Mouse (Mus musculus) heart, embryonic 12.5 days (tissue): ENCODE data around the gene Arfgap3. TPM values are rescaled to one million over a fixed set of nuclear protein-coding genes. Genes with fewer than 3 reads are reported as not detected.
"Not testable (repeated sequence)": the region's sequence is repeated elsewhere in the genome, so short reads cannot be mapped to it uniquely, and the experiment has no call there.

ENCODE experiments used
- ATAC-seq: fragments of 200-750 bp; cut with Nextera tagmentation; 2 replicates; pipeline ENCODE4 v1.8.0; 2017; ENCODE audit warnings: moderate TSS enrichment, moderate library complexity; ENCODE audit not compliant: insufficient number of reproducible peaks, low FRiP score
- H3K27ac ChIP-seq: fragments of 300-500 bp; sonication (generic); 2 replicates; pipeline ENCODE4 v1.5.1; 2016; ENCODE audit warnings: mild to moderate bottlenecking, moderate library complexity; ENCODE audit not compliant: poor library complexity, severe bottlenecking
- H3K27me3 ChIP-seq: fragments of 300-500 bp; sonication (generic); replicated peaks from 2 replicates; pipeline ENCODE4 v1.6.1; 2016; ENCODE audit warnings: mild to moderate bottlenecking, moderate library complexity
- H3K36me3 ChIP-seq: fragments of 300-500 bp; sonication (generic); 2 replicates; pipeline ENCODE4 v1.6.1; 2016; ENCODE audit warnings: mild to moderate bottlenecking, moderate library complexity
- H3K4me1 ChIP-seq: fragments of 300-500 bp; sonication (generic); replicated peaks from 2 replicates; pipeline ENCODE4 v1.6.1; 2016; ENCODE audit warnings: mild to moderate bottlenecking
- H3K4me2 ChIP-seq: fragments of 300-500 bp; sonication (generic); 2 replicates; pipeline ENCODE4 v1.6.1; 2016; ENCODE audit warnings: mild to moderate bottlenecking, moderate library complexity
- H3K4me3 ChIP-seq: fragments of 300-500 bp; sonication (generic); 2 replicates; pipeline ENCODE4 v1.5.1; 2016; ENCODE audit warnings: mild to moderate bottlenecking
- H3K9ac ChIP-seq: fragments of 300-500 bp; sonication (generic); 2 replicates; pipeline ENCODE4 v1.6.1; 2016; ENCODE audit warnings: mild to moderate bottlenecking, moderate library complexity
- H3K9me3 ChIP-seq: fragments of 300-500 bp; sonication (generic); replicated peaks from 2 replicates; pipeline ENCODE4 v1.6.1; 2016; ENCODE audit warnings: mild to moderate bottlenecking, moderate library complexity
- WGBS: fragments of 180-500 bp; shearing (Covaris S2); methylation state at CpG from one replicate; pipeline ENCODE4 v1.1.7; 2016; 5-methylcytosine and 5-hydroxymethylcytosine counted together
- polyA plus RNA-seq: library from polyadenylated mRNA; unstranded; fragments of >200 nt; fragmentation: Nextera tagmentation; extraction: Ambion mirVana; gene quantifications from 2 replicates; pipeline ENCODE4 v1.2.1, GENCODE M21; 2016

The Arfgap3 gene
- polyA plus RNA-seq, 1 experiment from 2014 or later: 31.6 TPM

- no peak for ATAC-seq
- WGBS: 70% methylated on average over 3 of the region's 3 CpGs
- Histone ChIP-seq H3K36me3 (peaks cover 15% of the 10 kb centered on the region), H3K9ac (no peak overlapping the region), H3K27ac (no peak overlapping the region), H3K9me3 (peaks cover 4% of the 10 kb centered on the region; the same call in 1 of the 2 replicates), H3K4me2 (no peak overlapping the region), H3K4me3 (no peak overlapping the region), H3K4me1 (peaks cover 12% of the 10 kb centered on the region; the same call in 1 of the 2 replicates), H3K27me3 (no peaks in the 10 kb centered on the region)
Observed at GRCm38 (mm10) chr15:83294954-83295353, 55.1 kb downstream of the Arfgap3 start.

DNA sequence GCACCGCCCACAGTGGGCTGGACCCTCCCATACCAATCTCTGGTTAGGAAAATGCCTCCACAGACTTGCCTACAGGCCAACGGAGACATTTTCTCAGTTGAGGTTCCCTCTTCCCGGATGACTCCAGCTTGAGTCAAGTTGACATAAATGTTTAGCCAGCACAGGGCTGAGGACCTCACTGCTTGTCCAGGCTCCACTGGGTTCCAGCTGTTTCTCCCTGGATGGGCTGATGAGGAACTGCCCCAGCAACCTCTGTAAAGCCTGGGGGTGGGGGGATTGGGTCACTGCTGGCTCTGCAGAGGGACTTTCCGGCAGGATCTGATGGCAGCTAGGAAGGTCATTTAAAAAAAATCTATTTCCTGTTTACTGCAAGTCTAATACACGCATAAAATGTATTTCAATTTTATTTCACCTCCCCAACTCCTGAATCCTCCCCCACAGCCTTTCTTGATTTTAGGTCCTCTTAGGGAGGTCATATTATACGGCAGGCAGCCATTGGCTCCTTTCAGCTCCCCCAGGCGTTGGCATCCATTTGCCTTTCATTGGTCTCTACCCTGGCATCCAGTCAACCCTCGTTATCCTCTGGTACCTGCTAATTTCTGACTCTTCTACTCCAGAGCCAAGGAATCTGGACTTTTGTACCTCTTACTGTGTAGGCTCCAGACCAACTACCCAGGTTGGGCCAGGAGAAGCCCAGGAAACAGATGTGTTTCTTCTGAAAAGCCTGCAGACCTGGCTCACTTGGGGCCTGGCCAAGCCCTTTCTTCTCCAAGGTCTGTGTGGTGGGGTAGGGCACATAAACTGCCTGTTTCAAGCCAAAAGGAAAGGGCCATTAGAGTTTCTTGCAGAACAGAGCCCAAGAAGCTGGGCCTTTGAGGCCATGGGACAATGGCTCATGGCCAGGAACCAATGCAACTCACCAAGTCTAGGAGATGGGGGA lies 56.1 kb downstream of the Arfgap3 start:
- H3K27me3 ChIP-seq: no peaks in the 10 kb centered on the region
- peaks cover 10% of the 10 kb centered on the region for H3K36me3 ChIP-seq
- H3K4me2 ChIP-seq: no peak overlapping the region
- peaks cover 5% of the 10 kb centered on the region; the same call in 1 of the 2 replicates for H3K4me1 ChIP-seq
- peaks cover 4% of the 10 kb centered on the region; the same call in 1 of the 2 replicates for H3K9me3 ChIP-seq
- ATAC-seq: no peak
- 84% methylated on average over 8 of the region's 8 CpGs for WGBS
- no peak overlapping the region for H3K9ac ChIP-seq
- H3K27ac ChIP-seq: no peak overlapping the region
- H3K4me3 ChIP-seq: no peak overlapping the region

DNA sequence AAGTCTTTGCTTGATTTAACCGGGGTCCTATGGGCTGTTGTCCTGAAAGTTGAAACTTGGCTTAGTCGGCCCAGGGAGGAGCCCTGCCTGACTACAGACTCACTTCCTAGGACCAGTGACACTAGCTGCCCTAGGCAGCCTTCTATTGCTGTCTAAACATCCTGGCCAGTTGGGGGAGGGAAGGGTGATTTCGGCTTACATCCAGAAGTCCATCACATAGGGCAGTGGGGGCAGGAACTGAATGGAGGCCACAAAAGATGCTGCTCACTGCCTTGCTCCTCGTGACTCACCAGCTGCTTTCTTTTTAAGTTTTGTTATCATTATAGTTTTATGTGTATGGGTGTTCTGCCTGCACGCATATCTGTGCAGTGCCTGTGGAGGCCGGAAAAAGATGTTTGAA lies 56.9 kb downstream of the Arfgap3 start:
- no peak for ATAC-seq
- Histone ChIP-seq H3K9ac (no peak overlapping the region), H3K4me3 (no peak overlapping the region), H3K9me3 (peaks cover 4% of the 10 kb centered on the region; the same call in 1 of the 2 replicates), H3K27me3 (no peaks in the 10 kb centered on the region), H3K36me3 (peaks cover 5% of the 10 kb centered on the region; the same call in 1 of the 2 replicates), H3K4me1 (peaks cover 5% of the 10 kb centered on the region; the same call in 1 of the 2 replicates), H3K27ac (no peak overlapping the region), H3K4me2 (no peak overlapping the region)
- 72% methylated on average over 6 of the region's 6 CpGs for WGBS

DNA sequence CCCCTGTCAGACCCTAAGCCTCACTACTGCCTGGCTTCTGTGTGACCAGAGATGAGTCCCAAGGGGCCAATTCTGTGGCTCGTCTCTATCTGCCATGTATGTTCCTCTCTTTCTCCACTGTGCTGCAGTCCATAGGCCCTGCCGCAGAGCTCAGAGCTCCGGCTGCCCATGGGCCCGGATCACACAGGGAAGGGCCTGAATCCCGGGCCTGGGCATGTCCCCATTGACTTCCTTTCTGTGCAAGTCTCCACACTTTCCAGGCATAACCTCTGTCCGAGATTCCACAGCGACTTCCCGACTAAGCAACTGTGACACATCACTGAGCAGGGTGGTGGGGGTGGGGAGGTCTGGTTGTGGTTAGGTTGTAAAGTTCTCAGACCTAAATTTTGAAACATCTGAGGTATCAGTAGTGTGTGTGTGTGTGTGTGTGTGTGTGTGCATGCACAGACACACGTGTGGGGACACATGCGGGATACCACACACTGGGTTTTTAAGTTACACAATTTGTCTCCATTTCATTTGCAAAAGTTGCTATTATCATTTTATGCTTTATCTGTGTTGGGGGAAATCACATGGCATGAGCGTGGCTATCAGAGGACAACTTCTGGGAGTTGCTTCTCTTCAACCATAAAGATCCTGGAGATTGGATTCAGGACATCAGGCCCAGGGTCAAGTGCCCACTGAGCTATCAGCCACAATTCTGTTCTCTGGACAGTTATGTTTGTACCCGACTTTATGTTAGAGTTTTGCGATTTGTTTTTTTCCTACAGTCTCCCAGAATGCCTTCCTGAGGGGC lies 57.6 kb downstream of the Arfgap3 start:
- no peak overlapping the region for H3K4me2 ChIP-seq
- H3K36me3 ChIP-seq: no peaks in the 10 kb centered on the region
- peaks cover 5% of the 10 kb centered on the region; the same call in 1 of the 2 replicates for H3K4me1 ChIP-seq
- no peak overlapping the region for H3K9ac ChIP-seq
- peaks cover 4% of the 10 kb centered on the region; the same call in 1 of the 2 replicates for H3K9me3 ChIP-seq
- 0 out of 2 replicates have a peak, but pooled peaks have one; percentile 34 for ATAC-seq
- no peaks in the 10 kb centered on the region for H3K27me3 ChIP-seq
- 79% methylated on average over 13 of the region's 13 CpGs for WGBS
- no peak overlapping the region for H3K27ac ChIP-seq
- H3K4me3 ChIP-seq: no peak overlapping the region

- no peaks in the 10 kb centered on the region for H3K36me3 ChIP-seq
- WGBS: 59% methylated on average over 2 of the region's 2 CpGs
- peaks cover 5% of the 10 kb centered on the region; the same call in 1 of the 2 replicates for H3K4me1 ChIP-seq
- no peak for ATAC-seq
- H3K9me3 ChIP-seq: peaks cover 14% of the 10 kb centered on the region
- no peak overlapping the region for H3K9ac ChIP-seq
- H3K27me3 ChIP-seq: no peaks in the 10 kb centered on the region
- H3K4me3 ChIP-seq: no peak overlapping the region
- H3K4me2 ChIP-seq: no peak overlapping the region
- H3K27ac ChIP-seq: no peak overlapping the region
Observed at GRCm38 (mm10) chr15:83290899-83291298, 59.1 kb downstream of the Arfgap3 start.

DNA sequence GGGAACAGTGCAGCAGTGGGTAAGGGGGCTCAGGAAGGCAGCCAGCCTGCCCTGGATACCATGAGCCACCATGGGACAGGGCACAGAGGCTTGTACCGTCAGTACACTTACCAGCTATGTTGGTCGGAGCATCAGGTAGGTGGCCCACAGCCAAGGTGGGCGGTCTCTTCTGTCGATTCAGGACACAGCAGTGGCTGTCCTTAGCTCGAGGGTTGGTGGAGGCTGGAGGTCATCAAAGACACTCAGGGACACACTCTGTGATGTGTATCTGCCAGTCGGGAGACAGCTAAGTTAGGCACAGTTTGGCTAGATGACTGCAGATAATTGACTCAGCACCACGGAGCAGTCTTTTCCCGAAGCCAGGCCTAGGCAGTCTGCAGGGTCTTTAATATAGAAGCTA lies 65.2 kb downstream of the Arfgap3 start:
- Histone ChIP-seq H3K36me3 (no peaks in the 10 kb centered on the region), H3K4me3 (no peak overlapping the region), H3K27ac (no peak overlapping the region), H3K9ac (no peak overlapping the region), H3K9me3 (peaks cover 10% of the 10 kb centered on the region), H3K27me3 (no peaks in the 10 kb centered on the region), H3K4me1 (no peaks in the 10 kb centered on the region), H3K4me2 (no peak overlapping the region)
- 59% methylated on average over 8 of the region's 8 CpGs for WGBS
- ATAC-seq: no peak

DNA sequence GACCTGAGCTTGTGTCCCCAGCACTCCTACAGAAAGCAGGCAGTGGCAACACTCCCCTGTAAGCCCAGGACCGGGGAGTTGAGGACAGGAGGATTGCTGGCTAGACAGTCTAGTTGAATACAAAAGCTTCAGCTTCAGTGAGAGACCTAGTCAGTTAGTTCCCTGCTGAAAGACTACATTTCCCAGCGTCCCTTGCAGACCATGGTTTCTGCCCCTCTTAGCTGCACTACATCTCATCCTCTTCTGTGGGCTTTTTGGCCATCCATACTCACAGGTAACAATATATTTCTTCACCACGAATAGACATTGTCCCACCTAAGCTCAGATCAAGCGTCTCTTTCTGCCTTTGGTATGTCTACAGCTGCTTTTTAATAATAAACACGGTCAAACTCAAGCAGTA lies 67.7 kb downstream of the Arfgap3 start:
- H3K4me2 ChIP-seq: no peak overlapping the region
- no peak overlapping the region for H3K9ac ChIP-seq
- peaks cover 10% of the 10 kb centered on the region for H3K9me3 ChIP-seq
- 72% methylated on average over 5 of the region's 5 CpGs for WGBS
- no peak overlapping the region for H3K4me3 ChIP-seq
- no peaks in the 10 kb centered on the region for H3K4me1 ChIP-seq
- H3K36me3 ChIP-seq: no peaks in the 10 kb centered on the region
- H3K27me3 ChIP-seq: no peaks in the 10 kb centered on the region
- no peak for ATAC-seq
- H3K27ac ChIP-seq: no peak overlapping the region

GRCm38 (mm10) chr15:83281303-83281702 lies 68.7 kb downstream of the Arfgap3 start:
- no peaks in the 10 kb centered on the region for H3K9me3 ChIP-seq
- 59% methylated on average over 11 of the region's 11 CpGs for WGBS
- no peak for ATAC-seq
- H3K27me3 ChIP-seq: no peaks in the 10 kb centered on the region
- H3K4me3 ChIP-seq: no peak overlapping the region
- no peak overlapping the region for H3K9ac ChIP-seq
- H3K4me1 ChIP-seq: no peaks in the 10 kb centered on the region
- no peak overlapping the region for H3K4me2 ChIP-seq
- no peaks in the 10 kb centered on the region for H3K36me3 ChIP-seq
- no peak overlapping the region for H3K27ac ChIP-seq

DNA sequence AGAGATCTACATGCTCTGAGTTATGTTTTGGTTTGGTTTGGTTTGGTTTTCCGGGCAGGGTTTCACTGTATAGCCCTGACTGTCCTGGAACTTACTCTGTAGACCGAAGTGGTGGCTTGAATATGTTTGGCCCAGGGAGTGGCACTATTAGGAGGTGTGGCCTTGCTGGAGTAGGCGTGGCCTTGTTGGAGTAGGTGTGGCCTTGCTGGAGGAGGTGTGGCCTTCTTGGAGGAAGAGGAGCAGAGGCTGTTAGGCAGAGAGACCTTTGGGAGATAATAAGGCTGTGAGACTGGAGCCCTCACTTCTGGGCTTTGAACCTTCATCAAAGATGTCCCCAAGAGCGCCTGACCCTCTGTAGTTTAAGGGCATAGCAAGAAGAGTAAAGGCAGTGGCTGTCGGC lies 71.5 kb downstream of the Arfgap3 start:
- H3K9ac ChIP-seq: no peak overlapping the region
- no peaks in the 10 kb centered on the region for H3K36me3 ChIP-seq
- no peaks in the 10 kb centered on the region for H3K4me1 ChIP-seq
- ATAC-seq: no peak
- no peaks in the 10 kb centered on the region for H3K27me3 ChIP-seq
- no peak overlapping the region for H3K4me3 ChIP-seq
- no peaks in the 10 kb centered on the region for H3K9me3 ChIP-seq
- WGBS: 81% methylated on average over 5 of the region's 5 CpGs
- H3K4me2 ChIP-seq: no peak overlapping the region
- H3K27ac ChIP-seq: no peak overlapping the region

GRCm38 (mm10) chr15:83277451-83277850 lies 72.6 kb downstream of the Arfgap3 start:
- ATAC-seq: no peak
- no peaks in the 10 kb centered on the region for H3K4me1 ChIP-seq
- no peaks in the 10 kb centered on the region for H3K9me3 ChIP-seq
- WGBS: 74% methylated on average over 4 of the region's 4 CpGs
- no peaks in the 10 kb centered on the region for H3K36me3 ChIP-seq
- H3K27me3 ChIP-seq: no peaks in the 10 kb centered on the region
- H3K27ac ChIP-seq: no peak overlapping the region
- H3K4me2 ChIP-seq: no peak overlapping the region
- no peak overlapping the region for H3K4me3 ChIP-seq
- H3K9ac ChIP-seq: no peak overlapping the region

DNA sequence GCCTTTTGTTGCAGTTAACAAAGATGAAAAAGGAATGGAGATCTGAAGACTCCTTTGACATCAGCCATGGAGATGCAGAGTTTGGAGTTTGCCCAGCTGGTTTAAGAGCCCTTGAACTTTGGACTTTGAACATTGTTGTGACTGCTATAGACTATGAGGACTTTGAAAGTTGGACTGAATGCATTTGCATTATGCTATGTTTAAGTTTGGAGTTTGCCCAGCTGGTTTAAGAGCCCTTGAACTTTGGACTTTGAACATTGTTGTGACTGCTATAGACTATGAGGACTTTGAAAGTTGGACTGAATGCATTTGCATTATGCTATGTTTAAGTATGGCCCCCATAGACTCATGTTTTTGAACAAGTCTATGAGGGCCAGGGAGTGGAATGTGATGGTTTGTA lies 75.8 kb downstream of the Arfgap3 start:
- H3K36me3 ChIP-seq, H3K27me3 ChIP-seq, H3K9ac ChIP-seq, H3K4me3 ChIP-seq, ATAC-seq, H3K9me3 ChIP-seq, H3K4me2 ChIP-seq, H3K27ac ChIP-seq, H3K4me1 ChIP-seq: not testable (repeated sequence)
